Mouse (Mus musculus): Measurements from ENCODE around the gene Pld2. TPM values are rescaled to one million over a fixed set of nuclear protein-coding genes. Genes with fewer than 3 reads are reported as not detected.

Pld2 gene
- total and polyA plus RNA-seq, 2 experiments from 2014 or later: 6.8 to 18.5 TPM

GRCm38 (mm10) chr11:70586261-70586660 lies 46.4 kb downstream of the Pld2 start:
- H3K36me3 ChIP-seq (replicated peaks; ENCODE audit: control insufficient read depth, insufficient read depth, low read length): no peaks in the 10 kb centered on the region
- no peak for ATAC-seq (ENCODE audit: insufficient read depth, low read depth)
- 82% methylated on average over 3 of the region's 3 CpGs for WGBS
- no peak overlapping the region for H3K9ac ChIP-seq (replicated peaks; ENCODE audit: low read depth, low read length)
- no peak overlapping the region for H3K4me2 ChIP-seq (ENCODE audit: low read depth, low read length)
- no peak overlapping the region for H3K4me3 ChIP-seq (ENCODE audit: low read depth, low read length)
- H3K9me3 ChIP-seq (replicated peaks; ENCODE audit: control insufficient read depth, low read length): no peaks in the 10 kb centered on the region
- no peak for DNase-seq (ENCODE audit: low spot score)
- no peak overlapping the region for H3K27ac ChIP-seq (ENCODE audit: low read depth)
- no peaks in the 10 kb centered on the region for H3K27me3 ChIP-seq (ENCODE audit: control insufficient read depth, insufficient read depth, low read length)
- peaks cover 29% of the 10 kb centered on the region for H3K4me1 ChIP-seq (ENCODE audit: control insufficient read depth, insufficient read depth)
- no peak for TF ChIP-seq CTCF (IDR thresholded peaks at IDR 0.05; ENCODE audit: low read depth)
- no peak for TF ChIP-seq EP300 (IDR thresholded peaks at IDR 0.05; ENCODE audit: low read depth)

DNA sequence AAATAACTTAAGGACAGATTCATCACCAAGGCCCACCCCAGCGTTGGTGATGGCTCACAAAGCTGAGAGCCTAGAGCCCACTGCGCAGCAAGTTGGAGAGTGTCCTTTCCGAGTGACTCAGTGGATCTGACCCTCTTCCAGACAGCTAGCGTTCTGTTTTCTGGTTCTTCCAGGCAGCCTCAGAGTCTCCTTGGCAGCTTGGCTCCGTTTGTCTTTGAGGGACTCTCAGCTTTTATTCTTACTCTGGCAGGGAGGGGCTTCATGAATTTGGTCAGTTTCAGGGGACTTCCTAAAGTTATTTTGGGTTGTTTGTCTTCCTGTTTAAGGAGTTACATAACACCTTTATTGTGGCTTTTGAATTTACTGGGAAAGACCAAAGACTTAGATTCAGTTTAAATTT lies 47.1 kb downstream of the Pld2 start:
- H3K9ac ChIP-seq (replicated peaks; ENCODE audit: low read depth, low read length): no peak overlapping the region
- no peaks in the 10 kb centered on the region for H3K36me3 ChIP-seq (replicated peaks; ENCODE audit: control insufficient read depth, insufficient read depth, low read length)
- TF ChIP-seq EP300 (IDR thresholded peaks at IDR 0.05; ENCODE audit: low read depth): no peak
- no peak for TF ChIP-seq CTCF (IDR thresholded peaks at IDR 0.05; ENCODE audit: low read depth)
- no peak overlapping the region for H3K4me3 ChIP-seq (ENCODE audit: low read depth, low read length)
- no peak overlapping the region for H3K27ac ChIP-seq (ENCODE audit: low read depth)
- H3K4me2 ChIP-seq (ENCODE audit: low read depth, low read length): no peak overlapping the region
- no peak for ATAC-seq (ENCODE audit: insufficient read depth, low read depth)
- DNase-seq (ENCODE audit: low spot score): no peak
- WGBS: 72% methylated on average over 5 of the region's 5 CpGs
- no peaks in the 10 kb centered on the region for H3K9me3 ChIP-seq (replicated peaks; ENCODE audit: control insufficient read depth, low read length)
- peaks cover 27% of the 10 kb centered on the region for H3K4me1 ChIP-seq (ENCODE audit: control insufficient read depth, insufficient read depth)
- no peaks in the 10 kb centered on the region for H3K27me3 ChIP-seq (ENCODE audit: control insufficient read depth, insufficient read depth, low read length)

DNA sequence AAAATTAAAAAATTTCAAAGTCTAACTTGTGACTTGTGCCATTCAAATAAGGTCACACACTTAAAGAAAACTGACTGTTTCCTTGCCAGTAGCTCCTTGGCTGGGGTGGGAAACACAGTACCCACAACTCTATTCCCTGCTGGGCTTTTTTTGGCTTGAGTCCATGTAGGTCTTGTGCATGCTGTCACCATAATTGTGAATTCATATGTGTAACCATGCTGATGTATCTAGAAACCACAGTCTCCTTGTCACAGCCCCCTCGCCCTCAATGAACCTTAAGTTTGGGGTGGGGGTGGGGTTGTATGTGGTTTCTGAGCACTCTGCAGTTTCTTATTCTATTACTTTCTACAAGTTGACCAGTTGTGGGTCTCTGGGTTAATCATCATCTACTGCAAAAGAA lies 51.9 kb downstream of the Pld2 start:
- H3K9me3 ChIP-seq (replicated peaks; ENCODE audit: control insufficient read depth, low read length): no peaks in the 10 kb centered on the region
- no peak overlapping the region for H3K9ac ChIP-seq (replicated peaks; ENCODE audit: low read depth, low read length)
- H3K4me1 ChIP-seq (ENCODE audit: control insufficient read depth, insufficient read depth): no peaks in the 10 kb centered on the region
- H3K4me3 ChIP-seq (ENCODE audit: low read depth, low read length): no peak overlapping the region
- H3K27ac ChIP-seq (ENCODE audit: low read depth): no peak overlapping the region
- no peaks in the 10 kb centered on the region for H3K27me3 ChIP-seq (ENCODE audit: control insufficient read depth, insufficient read depth, low read length)
- no peak overlapping the region for H3K4me2 ChIP-seq (ENCODE audit: low read depth, low read length)
- 94% methylated on average over 1 of the region's 1 CpGs for WGBS
- TF ChIP-seq EP300 (IDR thresholded peaks at IDR 0.05; ENCODE audit: low read depth): no peak
- no peaks in the 10 kb centered on the region for H3K36me3 ChIP-seq (replicated peaks; ENCODE audit: control insufficient read depth, insufficient read depth, low read length)
- no peak for DNase-seq (ENCODE audit: low spot score)
- no peak for ATAC-seq (ENCODE audit: insufficient read depth, low read depth)

- Histone ChIP-seq H3K4me1 (ENCODE audit: control insufficient read depth, insufficient read depth) (no peaks in the 10 kb centered on the region), H3K9me3 (replicated peaks; ENCODE audit: control insufficient read depth, low read length) (no peaks in the 10 kb centered on the region), H3K27ac (ENCODE audit: low read depth) (peak overlapping the region; percentile 71), H3K27me3 (ENCODE audit: control insufficient read depth, insufficient read depth, low read length) (no peaks in the 10 kb centered on the region), H3K4me3 (ENCODE audit: low read depth, low read length) (no peak overlapping the region), H3K4me2 (ENCODE audit: low read depth, low read length) (no peak overlapping the region), H3K36me3 (replicated peaks; ENCODE audit: control insufficient read depth, insufficient read depth, low read length) (peaks cover 25% of the 10 kb centered on the region), H3K9ac (replicated peaks; ENCODE audit: low read depth, low read length) (no peak overlapping the region)
- DNase-seq (ENCODE audit: low spot score): no peak
- 62% methylated on average over 15 of the region's 15 CpGs for WGBS
- no peak for ATAC-seq (ENCODE audit: insufficient read depth, low read depth)
- TF ChIP-seq EP300 (IDR thresholded peaks at IDR 0.05; ENCODE audit: low read depth) (no peak), CTCF (IDR thresholded peaks at IDR 0.05; ENCODE audit: low read depth) (no peak)
Observed at GRCm38 (mm10) chr11:70594253-70594989, 54.6 kb downstream of the Pld2 start.

DNA sequence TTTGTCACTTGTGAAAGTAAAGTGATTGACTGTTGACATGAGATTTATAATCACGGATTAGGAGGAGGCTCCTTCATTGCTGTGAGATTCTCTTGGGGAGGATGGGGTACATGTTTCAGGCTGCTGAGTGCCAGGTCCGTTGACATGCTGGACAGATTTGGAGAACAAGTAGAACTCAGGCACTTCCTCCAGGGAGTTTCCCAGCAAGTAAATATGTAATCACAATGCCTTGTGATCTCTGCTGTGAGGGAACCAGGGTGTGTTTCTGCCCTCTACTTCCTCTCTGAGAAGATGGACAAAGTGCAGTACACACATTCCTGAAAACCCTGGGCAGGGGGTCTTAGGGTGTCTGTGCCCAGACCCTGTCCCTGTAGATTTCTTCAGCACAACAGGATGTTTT lies 55.8 kb downstream of the Pld2 start:
- ATAC-seq (ENCODE audit: insufficient read depth, low read depth) (no peak), DNase-seq (ENCODE audit: low spot score) (no peak)
- Histone ChIP-seq H3K27me3 (ENCODE audit: control insufficient read depth, insufficient read depth, low read length) (no peaks in the 10 kb centered on the region), H3K27ac (ENCODE audit: low read depth) (peak overlapping the region; percentile 20; the same call in 1 of the 2 replicates), H3K9me3 (replicated peaks; ENCODE audit: control insufficient read depth, low read length) (no peaks in the 10 kb centered on the region), H3K4me2 (ENCODE audit: low read depth, low read length) (no peak overlapping the region), H3K4me3 (ENCODE audit: low read depth, low read length) (no peak overlapping the region), H3K36me3 (replicated peaks; ENCODE audit: control insufficient read depth, insufficient read depth, low read length) (peaks cover 26% of the 10 kb centered on the region), H3K4me1 (ENCODE audit: control insufficient read depth, insufficient read depth) (no peaks in the 10 kb centered on the region), H3K9ac (replicated peaks; ENCODE audit: low read depth, low read length) (no peak overlapping the region)
- no peak for TF ChIP-seq EP300 (IDR thresholded peaks at IDR 0.05; ENCODE audit: low read depth)
- TF ChIP-seq CTCF (IDR thresholded peaks at IDR 0.05; ENCODE audit: low read depth): no peak
- 47% methylated on average over 2 of the region's 2 CpGs for WGBS

DNA sequence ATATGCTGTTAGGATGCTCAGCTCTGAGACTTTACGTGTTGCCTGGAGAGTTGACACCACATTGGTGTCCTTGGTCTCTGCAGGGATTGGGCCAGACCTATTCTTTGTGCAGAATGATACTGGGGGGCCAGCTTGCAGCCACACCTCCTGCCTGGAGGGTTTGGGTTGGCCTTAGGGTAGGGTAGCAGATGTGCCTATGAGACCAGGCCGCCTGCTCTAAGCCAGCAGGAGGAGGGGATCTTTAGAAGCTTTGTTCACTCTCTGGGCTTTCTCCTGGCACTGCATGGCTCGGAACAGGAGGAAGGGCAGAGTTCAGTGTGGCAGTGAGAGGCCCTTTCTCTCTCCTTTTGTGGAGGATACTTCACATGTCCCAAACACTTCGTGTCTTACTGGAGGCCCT lies 56.2 kb downstream of the Pld2 start:
- Histone ChIP-seq H3K4me3 (ENCODE audit: low read depth, low read length) (no peak overlapping the region), H3K36me3 (replicated peaks; ENCODE audit: control insufficient read depth, insufficient read depth, low read length) (peaks cover 26% of the 10 kb centered on the region), H3K9ac (replicated peaks; ENCODE audit: low read depth, low read length) (no peak overlapping the region), H3K9me3 (replicated peaks; ENCODE audit: control insufficient read depth, low read length) (no peaks in the 10 kb centered on the region), H3K27ac (ENCODE audit: low read depth) (peak overlapping the region; percentile 20; the same call in 1 of the 2 replicates), H3K27me3 (ENCODE audit: control insufficient read depth, insufficient read depth, low read length) (no peaks in the 10 kb centered on the region), H3K4me1 (ENCODE audit: control insufficient read depth, insufficient read depth) (no peaks in the 10 kb centered on the region), H3K4me2 (ENCODE audit: low read depth, low read length) (no peak overlapping the region)
- ATAC-seq (ENCODE audit: insufficient read depth, low read depth) (no peak), DNase-seq (ENCODE audit: low spot score) (no peak)
- 75% methylated on average over 4 of the region's 4 CpGs for WGBS
- no peak for TF ChIP-seq EP300 (IDR thresholded peaks at IDR 0.05; ENCODE audit: low read depth)
- TF ChIP-seq CTCF (IDR thresholded peaks at IDR 0.05; ENCODE audit: low read depth): no peak

All from heart, postnatal 0 days (tissue).